Mouse (Mus musculus): ENCODE results near the gene Batf2. TPM values are rescaled to one million over a fixed set of nuclear protein-coding genes. Genes with fewer than 3 reads are reported as not detected.
A peak's percentile ranks its signal among the peaks of the same experiment; 100 is the strongest.

Batf2 gene
- 0.59 and 1.1 TPM in 2 replicates for polyA plus RNA-seq (2015; fragmentation: Nextera tagmentation; extraction: Ambion mirVana)

DNA sequence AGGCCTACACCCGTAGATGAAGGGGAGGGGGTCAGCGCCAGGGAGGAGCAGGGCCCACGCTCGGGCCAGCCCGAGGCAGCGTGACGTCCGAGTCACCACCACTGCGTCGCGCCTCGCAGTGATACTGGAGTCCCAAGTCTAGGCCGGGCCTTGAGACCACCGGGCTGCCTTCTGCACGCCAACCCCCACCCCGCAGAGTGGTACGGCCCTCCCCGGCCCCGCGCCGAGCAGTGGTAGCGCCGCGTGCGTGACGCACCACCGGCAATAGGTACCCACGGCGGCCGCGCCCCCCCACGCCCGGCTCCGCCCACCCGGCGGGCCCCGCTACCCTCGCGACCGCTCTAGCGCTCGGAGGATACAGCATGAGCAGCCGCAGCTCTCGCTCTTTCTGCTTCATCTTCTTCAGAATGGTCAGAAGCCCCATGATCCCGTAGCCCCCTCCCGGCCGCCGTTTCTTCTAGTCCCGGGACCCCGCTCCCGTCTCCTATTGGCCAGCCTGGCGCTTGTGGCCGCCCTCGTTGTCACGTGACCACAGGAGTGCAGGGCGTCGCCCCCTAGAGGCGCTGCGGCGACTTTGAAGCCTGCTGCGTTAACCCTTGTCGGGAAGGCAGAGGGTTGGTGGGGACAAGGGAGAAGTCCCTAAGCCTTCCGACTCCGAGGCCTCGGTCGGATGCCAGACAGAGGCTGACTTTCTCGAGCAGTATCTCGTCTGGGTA lies at the start of gene Batf2:
Gene Batf2, plus strand, starts transcription at position 306 of the 716 bp plus-strand sequence.
- WGBS (ENCODE audit: insufficient replicate concordance): under 1% methylated on average over 47 of the region's 68 CpGs

GRCm38 (mm10) chr19:6094119-6094518 lies 46.7 kb upstream of the Batf2 start, which contains the start of gene AC131692.1:
AC131692.1 (plus strand) TSS chr19:6094419.
- 82% methylated on average over 7 of the region's 7 CpGs for WGBS (ENCODE audit: insufficient replicate concordance)
- Histone ChIP-seq H3K9ac (replicated peaks) (no peak within 1 kb of the TSS), H3K27me3 (ENCODE audit: insufficient read depth, low read length) (no peaks in the 10 kb centered on the region), H3K9me3 (ENCODE audit: low read length) (no peaks in the 10 kb centered on the region), H3K36me3 (replicated peaks; ENCODE audit: insufficient read depth, low read length) (peaks cover 46% of the 10 kb centered on the region), H3K4me1 (ENCODE audit: insufficient read depth) (no peaks in the 10 kb centered on the region), H3K27ac (ENCODE audit: low read depth) (no peak within 1 kb of the TSS), H3K4me2 (ENCODE audit: low read depth, low read length) (no peak within 1 kb of the TSS), H3K4me3 (ENCODE audit: low read depth, low read length) (no peak within 1 kb of the TSS)
- DNase-seq (no peak), ATAC-seq (no peak)
- TF ChIP-seq EP300 (IDR thresholded peaks at IDR 0.05; ENCODE audit: low read depth): no peak
- no peak for TF ChIP-seq CTCF (IDR thresholded peaks at IDR 0.05; ENCODE audit: low read depth)

More for the DNA sequence above, at the start of gene Batf2:
- TF ChIP-seq CTCF (IDR thresholded peaks at IDR 0.05; ENCODE audit: low read depth) (peak; percentile 91), EP300 (IDR thresholded peaks at IDR 0.05; ENCODE audit: low read depth) (0 out of 2 replicates have a peak, but pooled peaks have one; percentile 74)
- Histone ChIP-seq H3K9me3 (ENCODE audit: low read length) (no peaks in the 10 kb centered on the region), H3K9ac (replicated peaks) (peak within 1 kb of the TSS; percentile 75), H3K27ac (ENCODE audit: low read depth) (peak within 1 kb of the TSS; percentile 94), H3K4me1 (ENCODE audit: insufficient read depth) (peaks cover 8% of the 10 kb centered on the region), H3K4me2 (ENCODE audit: low read depth, low read length) (peak within 1 kb of the TSS; percentile 83), H3K36me3 (replicated peaks; ENCODE audit: insufficient read depth, low read length) (0 out of 2 replicates have a peak, but pooled peaks cover 4% of the 10 kb centered on the region), H3K27me3 (ENCODE audit: insufficient read depth, low read length) (no peaks in the 10 kb centered on the region), H3K4me3 (ENCODE audit: low read depth, low read length) (peak within 1 kb of the TSS; percentile 57)
- DNase-seq (peak; percentile 94), ATAC-seq (peak; percentile 94)

DNA sequence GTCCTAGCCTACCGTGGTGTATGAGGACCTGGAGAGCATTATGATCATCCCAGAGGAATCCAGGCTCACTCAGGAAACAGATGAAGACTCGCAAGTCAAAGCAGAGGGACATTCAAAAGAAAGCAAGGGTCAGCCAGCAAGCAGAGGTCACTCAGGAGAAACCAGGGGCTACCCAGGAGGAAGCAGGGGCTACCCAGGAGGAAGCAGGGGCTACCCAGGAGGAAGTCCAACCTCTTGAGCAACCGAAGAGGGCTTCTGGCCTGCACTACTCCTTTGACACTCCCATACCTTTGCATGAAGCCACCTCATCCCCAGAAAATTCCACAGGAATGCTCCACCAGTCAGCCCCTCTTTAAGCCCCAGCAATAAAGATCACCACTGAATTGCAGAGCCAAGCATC lies 42.9 kb upstream of the Batf2 start:
- 70% methylated on average over 3 of the region's 3 CpGs for WGBS (ENCODE audit: insufficient replicate concordance)
- DNase-seq (no peak), ATAC-seq (no peak)
- H3K9ac ChIP-seq (replicated peaks): no peak overlapping the region
- H3K27ac ChIP-seq (ENCODE audit: low read depth): no peak overlapping the region
- peaks cover 14% of the 10 kb centered on the region for H3K36me3 ChIP-seq (replicated peaks; ENCODE audit: insufficient read depth, low read length)
- TF ChIP-seq CTCF (IDR thresholded peaks at IDR 0.05; ENCODE audit: low read depth): no peak
- TF ChIP-seq EP300 (IDR thresholded peaks at IDR 0.05; ENCODE audit: low read depth): no peak
- no peak overlapping the region for H3K4me2 ChIP-seq (ENCODE audit: low read depth, low read length)
- no peaks in the 10 kb centered on the region for H3K27me3 ChIP-seq (ENCODE audit: insufficient read depth, low read length)
- no peak overlapping the region for H3K4me3 ChIP-seq (ENCODE audit: low read depth, low read length)
- no peaks in the 10 kb centered on the region for H3K9me3 ChIP-seq (ENCODE audit: low read length)
- H3K4me1 ChIP-seq (ENCODE audit: insufficient read depth): peaks cover 10% of the 10 kb centered on the region

DNA sequence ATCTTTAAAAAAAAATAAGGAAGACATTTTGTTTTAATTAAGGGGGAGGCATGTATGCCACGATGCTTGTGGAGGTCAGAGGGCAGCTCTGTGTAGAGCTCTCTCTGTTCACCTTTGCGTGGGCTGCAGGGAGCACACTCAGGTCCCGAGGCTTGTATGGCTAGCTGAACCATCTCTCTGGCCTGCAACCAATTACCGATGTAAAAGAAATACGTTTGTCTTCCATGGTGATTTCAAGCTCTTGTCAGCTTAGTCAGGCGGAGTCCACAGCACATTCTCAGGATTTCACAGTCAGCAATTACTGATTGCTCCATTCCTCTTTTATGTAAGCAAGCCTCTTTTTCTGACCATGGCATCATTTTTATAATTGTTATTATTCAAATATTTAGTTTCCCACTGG lies 39.6 kb upstream of the Batf2 start:
- Histone ChIP-seq H3K9me3 (ENCODE audit: low read length) (no peaks in the 10 kb centered on the region), H3K4me1 (ENCODE audit: insufficient read depth) (peaks cover 29% of the 10 kb centered on the region), H3K27me3 (ENCODE audit: insufficient read depth, low read length) (no peaks in the 10 kb centered on the region), H3K4me3 (ENCODE audit: low read depth, low read length) (no peak overlapping the region), H3K36me3 (replicated peaks; ENCODE audit: insufficient read depth, low read length) (no peaks in the 10 kb centered on the region), H3K9ac (replicated peaks) (no peak overlapping the region), H3K27ac (ENCODE audit: low read depth) (no peak overlapping the region), H3K4me2 (ENCODE audit: low read depth, low read length) (no peak overlapping the region)
- TF ChIP-seq EP300 (IDR thresholded peaks at IDR 0.05; ENCODE audit: low read depth) (no peak), CTCF (IDR thresholded peaks at IDR 0.05; ENCODE audit: low read depth) (no peak)
- no peak for DNase-seq
- 71% methylated on average over 6 of the region's 6 CpGs for WGBS (ENCODE audit: insufficient replicate concordance)
- ATAC-seq: no peak

- WGBS (ENCODE audit: insufficient replicate concordance): 63% methylated on average over 6 of the region's 6 CpGs
- TF ChIP-seq CTCF (IDR thresholded peaks at IDR 0.05; ENCODE audit: low read depth): peak; percentile 20; the same call in 1 of the 2 replicates
- TF ChIP-seq EP300 (IDR thresholded peaks at IDR 0.05; ENCODE audit: low read depth): no peak
- peak overlapping the region; percentile 73 for H3K27ac ChIP-seq (ENCODE audit: low read depth)
- no peaks in the 10 kb centered on the region for H3K27me3 ChIP-seq (ENCODE audit: insufficient read depth, low read length)
- ATAC-seq: peak; percentile 96
- H3K4me3 ChIP-seq (ENCODE audit: low read depth, low read length): no peak overlapping the region
- H3K4me1 ChIP-seq (ENCODE audit: insufficient read depth): peaks cover 29% of the 10 kb centered on the region
- no peaks in the 10 kb centered on the region for H3K9me3 ChIP-seq (ENCODE audit: low read length)
- no peaks in the 10 kb centered on the region for H3K36me3 ChIP-seq (replicated peaks; ENCODE audit: insufficient read depth, low read length)
- DNase-seq: peak; percentile 77
- H3K9ac ChIP-seq (replicated peaks): no peak overlapping the region
- H3K4me2 ChIP-seq (ENCODE audit: low read depth, low read length): peak overlapping the region; percentile 26
Observed at GRCm38 (mm10) chr19:6102169-6102853, 38.5 kb upstream of the Batf2 start.

GRCm38 (mm10) chr19:6104476-6104875 lies 36.3 kb upstream of the Batf2 start:
- H3K9ac ChIP-seq (replicated peaks): no peak overlapping the region; the same call in 1 of the 2 replicates
- no peaks in the 10 kb centered on the region for H3K27me3 ChIP-seq (ENCODE audit: insufficient read depth, low read length)
- DNase-seq: no peak
- WGBS (ENCODE audit: insufficient replicate concordance): 49% methylated on average over 4 of the region's 4 CpGs
- 0 out of 2 replicates have a peak overlapping the region, but pooled peaks have one; percentile 9 for H3K27ac ChIP-seq (ENCODE audit: low read depth)
- no peak overlapping the region for H3K4me2 ChIP-seq (ENCODE audit: low read depth, low read length)
- no peaks in the 10 kb centered on the region for H3K9me3 ChIP-seq (ENCODE audit: low read length)
- no peak overlapping the region for H3K4me3 ChIP-seq (ENCODE audit: low read depth, low read length)
- H3K4me1 ChIP-seq (ENCODE audit: insufficient read depth): peaks cover 29% of the 10 kb centered on the region
- no peaks in the 10 kb centered on the region for H3K36me3 ChIP-seq (replicated peaks; ENCODE audit: insufficient read depth, low read length)
- TF ChIP-seq CTCF (IDR thresholded peaks at IDR 0.05; ENCODE audit: low read depth) (no peak), EP300 (IDR thresholded peaks at IDR 0.05; ENCODE audit: low read depth) (no peak)
- ATAC-seq: no peak

Measured in liver, postnatal 0 days (tissue).